Mouse (Mus musculus) leukemia stem cell, adult 10-12 weeks (primary cell): Measurements from ENCODE around the gene Bms1. TPM values are rescaled to one million over a fixed set of nuclear protein-coding genes. Genes with fewer than 3 reads are reported as not detected.

ENCODE experiments used
- polyA plus RNA-seq: library from polyadenylated mRNA; stranded (reverse); fragments of >175 nt; gene quantifications from 2 replicates; pipeline ENCODE4 v1.2.3, GENCODE M21; 2012; ENCODE audit warnings: low replicate concordance

Bms1 gene
- 20.5 and 43.9 TPM in 2 replicates for polyA plus RNA-seq

GRCm38 (mm10) chr6:118419050-118419920 lies at the start of gene Bms1:
Gene Bms1 (minus strand): TSS chr6:118419474.

GRCm38 (mm10) chr6:118455042-118455631 lies 35.9 kb upstream of the Bms1 start, which contains the start of gene Zfp248:
Gene Zfp248 (minus strand): TSS chr6:118455528.

Other genes with a start within 250 kb of the Bms1 start
- 0.14 and 0.39 TPM in 2 replicates for gene Ret, start 221.8 kb downstream of the Bms1 start, polyA plus RNA-seq
- 0.40 TPM in 1 of 2 replicates, not detected in the other for gene Zfp248, start 36.1 kb upstream of the Bms1 start, polyA plus RNA-seq
- gene Zfp9, start 59.8 kb upstream of the Bms1 start, polyA plus RNA-seq = 0.09 and 0.18 TPM in 2 replicates
- gene Ankrd26, start 142.8 kb upstream of the Bms1 start, polyA plus RNA-seq = 0.92 and 4.3 TPM in 2 replicates